Mouse (Mus musculus): ENCODE data around the gene Ntmt1.

Ntmt1 gene

GRCm38 (mm10) chr2:30863574-30863973, 55.9 kb downstream of the Ntmt1 start:
- in situ Hi-C loops (cut with MboI; ENCODE audit: low sequenced_read_pairs), result no loop called here

- in situ Hi-C loops (cut with MboI; ENCODE audit: low sequenced_read_pairs), result no loop called here
These were observed 57.3 kb downstream of the Ntmt1 start for GRCm38 (mm10) chr2:30864968-30865381.

- in situ Hi-C loops (cut with MboI; ENCODE audit: low sequenced_read_pairs), result no loop called here
These were observed 57.8 kb downstream of the Ntmt1 start for GRCm38 (mm10) chr2:30865426-30865825.

GRCm38 (mm10) chr2:30870863-30871262, 63.2 kb downstream of the Ntmt1 start:
- in situ Hi-C loops (cut with MboI; ENCODE audit: low sequenced_read_pairs), result no loop called here
